Mouse (Mus musculus) urinary bladder, postnatal 14 days (tissue): ENCODE data around the gene Rfxap.

Source experiments
- DNase-seq: peaks from one replicate; pipeline ENCODE4 v3.0.0; 2021; ENCODE audit warnings: low spot score

Rfxap gene

GRCm38 (mm10) chr3:54807666-54808217, at the start of gene Rfxap:
TSS of gene Rfxap (minus strand) at chr3:54807791.
- DNase-seq: peak; percentile 95

GRCm38 (mm10) chr3:54835421-54835820, 27.8 kb upstream of the Rfxap start:
- DNase-seq: no peak

- no peak for DNase-seq
Observed at GRCm38 (mm10) chr3:54832491-54832890, 24.9 kb upstream of the Rfxap start.

GRCm38 (mm10) chr3:54822526-54822925, 14.9 kb upstream of the Rfxap start:
- DNase-seq: no peak

GRCm38 (mm10) chr3:54815292-54815691, 7.7 kb upstream of the Rfxap start:
- no peak for DNase-seq

GRCm38 (mm10) chr3:54814622-54815021, 7.0 kb upstream of the Rfxap start:
- DNase-seq: no peak

GRCm38 (mm10) chr3:54813418-54813988, 5.9 kb upstream of the Rfxap start:
- no peak for DNase-seq

- DNase-seq: no peak
Observed at GRCm38 (mm10) chr3:54811616-54812015, 4.0 kb upstream of the Rfxap start.

GRCm38 (mm10) chr3:54809111-54809510, 1.5 kb upstream of the Rfxap start:
- DNase-seq: no peak

GRCm38 (mm10) chr3:54807061-54807661, 430 bp downstream of the Rfxap start:
- no peak for DNase-seq

GRCm38 (mm10) chr3:54803713-54804112, 3.9 kb downstream of the Rfxap start:
- no peak for DNase-seq

GRCm38 (mm10) chr3:54797211-54797610, 10.4 kb downstream of the Rfxap start:
- peak; percentile 58 for DNase-seq

GRCm38 (mm10) chr3:54795806-54796205, 11.8 kb downstream of the Rfxap start:
- no peak for DNase-seq

GRCm38 (mm10) chr3:54795379-54795778, 12.2 kb downstream of the Rfxap start:
- no peak for DNase-seq

- no peak for DNase-seq
Observed at GRCm38 (mm10) chr3:54793762-54794161, 13.8 kb downstream of the Rfxap start.

GRCm38 (mm10) chr3:54791822-54792677, 15.5 kb downstream of the Rfxap start:
- no peak for DNase-seq

- no peak for DNase-seq
Observed at GRCm38 (mm10) chr3:54790601-54791000, 17.0 kb downstream of the Rfxap start.

- no peak for DNase-seq
Observed at GRCm38 (mm10) chr3:54775989-54776631, 31.5 kb downstream of the Rfxap start.

- DNase-seq: no peak
Observed at GRCm38 (mm10) chr3:54773613-54774012, 34.0 kb downstream of the Rfxap start.

- DNase-seq: no peak
Observed at GRCm38 (mm10) chr3:54769349-54770275, 38.0 kb downstream of the Rfxap start.

- DNase-seq: no peak
Observed at GRCm38 (mm10) chr3:54768592-54768991, 39.0 kb downstream of the Rfxap start.
